Mouse (Mus musculus) lung, adult 2 months (tissue): Measurements from ENCODE around the gene Nsd1. TPM values are rescaled to one million over a fixed set of nuclear protein-coding genes. Genes with fewer than 3 reads are reported as not detected.
"Not testable (repeated sequence)": the region's sequence is repeated elsewhere in the genome, so short reads cannot be mapped to it uniquely, and the experiment has no call there.

ENCODE experiments used
- DNase-seq: peaks from one replicate; pipeline ENCODE4 v3.0.0; 2022
- H3K4me1 ChIP-seq: fragments of 200-500 bp; 2 replicates; pipeline ENCODE4 v1.6.1; 2011; ENCODE audit warnings: low read length; ENCODE audit not compliant: control insufficient read depth, insufficient read depth
- H3K4me3 ChIP-seq: fragments of 200-500 bp; replicated peaks from 2 replicates; pipeline ENCODE3; 2011; ENCODE audit warnings: low read depth, mild to moderate bottlenecking, control low read depth, low read length; ENCODE audit errors: extremely low read depth
- CTCF ChIP-seq: fragments of 200-500 bp; IDR thresholded peaks from 2 replicates; pipeline ENCODE4 v1.5.1; 2011; ENCODE audit warnings: mild to moderate bottlenecking, low read length, control low read depth; ENCODE audit not compliant: insufficient read depth
- POLR2A ChIP-seq: fragments of 200-500 bp; IDR thresholded peaks from 2 replicates; pipeline ENCODE4 v1.6.1; 2011; ENCODE audit warnings: low read depth, mild to moderate bottlenecking, control low read depth, low read length, borderline replicate concordance; ENCODE audit errors: extremely low read depth
- WGBS: fragments of 180-500 bp; shearing (Covaris S2); methylation state at CpG from one replicate; pipeline ENCODE4 v1.1.7; 2018; 5-methylcytosine and 5-hydroxymethylcytosine counted together
- polyA plus RNA-seq: library from polyadenylated mRNA; depleted of rRNA; stranded (reverse); fragments of >200 nt; gene quantifications from 2 replicates; pipeline ENCODE4 v1.2.3, GENCODE M21; 2012

Gene Nsd1
- polyA plus RNA-seq, 1 experiment, result 21.6 TPM

GRCm38 (mm10) chr13:55189531-55190107, 20.0 kb upstream of the Nsd1 start:
- WGBS, result 7% methylated on average over 12 of the region's 12 CpGs
- Histone ChIP-seq H3K4me3 (peak overlapping the region; percentile 78), H3K4me1 (peaks cover 5% of the 10 kb centered on the region)
- no peak for DNase-seq
- TF ChIP-seq CTCF (no peak), POLR2A (no peak)

- 3% methylated on average over 34 of the region's 34 CpGs for WGBS
- peak overlapping the region; percentile 78 for H3K4me3 ChIP-seq
- peak; percentile 71; the same call in 1 of the 2 replicates for TF ChIP-seq POLR2A
- peak; percentile 60 for TF ChIP-seq CTCF
- peaks cover 5% of the 10 kb centered on the region for H3K4me1 ChIP-seq
- DNase-seq, result peak; percentile 93
Measured at GRCm38 (mm10) chr13:55190121-55190868, 19.3 kb upstream of the Nsd1 start.

- Histone ChIP-seq H3K4me3 (no peak overlapping the region), H3K4me1 (peaks cover 5% of the 10 kb centered on the region)
- no peak for DNase-seq
- TF ChIP-seq POLR2A (no peak), CTCF (no peak)
- WGBS, result 89% methylated on average over 5 of the region's 5 CpGs
Measured at GRCm38 (mm10) chr13:55191535-55191934, 18.0 kb upstream of the Nsd1 start.

- not testable (repeated sequence) for H3K4me1 ChIP-seq, H3K4me3 ChIP-seq, DNase-seq
- WGBS, result 90% methylated on average over 4 of the region's 4 CpGs
Measured at GRCm38 (mm10) chr13:55202758-55203157, 6.8 kb upstream of the Nsd1 start.

- Histone ChIP-seq H3K4me3 (no peak overlapping the region), H3K4me1 (no peaks in the 10 kb centered on the region)
- DNase-seq, result no peak
- WGBS, result 63% methylated on average over 9 of the region's 9 CpGs
- TF ChIP-seq POLR2A, result no peak
- TF ChIP-seq CTCF, result no peak
Measured at GRCm38 (mm10) chr13:55203740-55204139, 5.8 kb upstream of the Nsd1 start.

GRCm38 (mm10) chr13:55204667-55205389, 4.8 kb upstream of the Nsd1 start:
- TF ChIP-seq CTCF, result no peak
- no peak for TF ChIP-seq POLR2A
- H3K4me1 ChIP-seq, result peaks cover 2% of the 10 kb centered on the region; the same call in 1 of the 2 replicates
- no peak overlapping the region for H3K4me3 ChIP-seq
- no peak for DNase-seq
- WGBS, result 66% methylated on average over 9 of the region's 11 CpGs

GRCm38 (mm10) chr13:55205448-55206205, 4.0 kb upstream of the Nsd1 start:
- TF ChIP-seq POLR2A, result no peak
- TF ChIP-seq CTCF, result no peak
- WGBS, result 93% methylated on average over 6 of the region's 6 CpGs
- Histone ChIP-seq H3K4me1 (peaks cover 3% of the 10 kb centered on the region; the same call in 1 of the 2 replicates), H3K4me3 (no peak overlapping the region)
- DNase-seq, result no peak

GRCm38 (mm10) chr13:55208837-55209648, 539 bp upstream of the Nsd1 start:
- TF ChIP-seq CTCF (no peak), POLR2A (no peak)
- 75% methylated on average over 13 of the region's 13 CpGs for WGBS
- Histone ChIP-seq H3K4me3 (no peak overlapping the region), H3K4me1 (peaks cover 15% of the 10 kb centered on the region)
- DNase-seq, result no peak
